Mouse (Mus musculus) testis, postnatal 14 days (tissue): ENCODE data around the gene Sox30.
"Not testable (repeated sequence)": the region's sequence is repeated elsewhere in the genome, so short reads cannot be mapped to it uniquely, and the experiment has no call there.

Experiments used
- DNase-seq: peaks from one replicate; pipeline ENCODE4 v3.0.0; 2021; ENCODE audit warnings: low spot score

The Sox30 gene

GRCm38 (mm10) chr11:46020246-46020645 is 40.1 kb downstream of the Sox30 start:
- no peak for DNase-seq

GRCm38 (mm10) chr11:46021850-46022249 is 41.7 kb downstream of the Sox30 start:
- no peak for DNase-seq

- no peak for DNase-seq
Measured at GRCm38 (mm10) chr11:46022983-46023382, 42.9 kb downstream of the Sox30 start.

- peak; percentile 42 for DNase-seq
Measured at GRCm38 (mm10) chr11:46025962-46026392, 45.9 kb downstream of the Sox30 start.

- no peak for DNase-seq
Measured at GRCm38 (mm10) chr11:46027952-46028814, 48.1 kb downstream of the Sox30 start.

GRCm38 (mm10) chr11:46029485-46029884 is 49.4 kb downstream of the Sox30 start:
- DNase-seq: no peak

GRCm38 (mm10) chr11:46030026-46030425 is 49.9 kb downstream of the Sox30 start:
- DNase-seq: no peak

- DNase-seq: no peak
Measured at GRCm38 (mm10) chr11:46031470-46031869, 51.4 kb downstream of the Sox30 start.

GRCm38 (mm10) chr11:46032956-46033355 is 52.8 kb downstream of the Sox30 start:
- no peak for DNase-seq

- DNase-seq: no peak
Measured at GRCm38 (mm10) chr11:46036374-46036773, 56.3 kb downstream of the Sox30 start.

GRCm38 (mm10) chr11:46038901-46039300 is 58.8 kb downstream of the Sox30 start:
- DNase-seq: no peak

- no peak for DNase-seq
Measured at GRCm38 (mm10) chr11:46039335-46039734, 59.2 kb downstream of the Sox30 start.

- no peak for DNase-seq
Measured at GRCm38 (mm10) chr11:46040841-46041556, 60.9 kb downstream of the Sox30 start.

GRCm38 (mm10) chr11:46041607-46042267 is 61.6 kb downstream of the Sox30 start:
- DNase-seq: no peak

- DNase-seq: no peak
Measured at GRCm38 (mm10) chr11:46044781-46045180, 64.7 kb downstream of the Sox30 start.

- no peak for DNase-seq
Measured at GRCm38 (mm10) chr11:46047264-46047663, 67.2 kb downstream of the Sox30 start.

- DNase-seq: not testable (repeated sequence)
Measured at GRCm38 (mm10) chr11:46052105-46052659, 72.1 kb downstream of the Sox30 start, which contains the start of gene Gm12166. Gene Gm12166 (minus strand): TSS chr11:46052321.

GRCm38 (mm10) chr11:46053457-46053856 is 73.3 kb downstream of the Sox30 start:
- not testable (repeated sequence) for DNase-seq

- DNase-seq: no peak
Measured at GRCm38 (mm10) chr11:46054311-46054710, 74.2 kb downstream of the Sox30 start.

- DNase-seq: no peak
Measured at GRCm38 (mm10) chr11:46054911-46055895, 75.1 kb downstream of the Sox30 start.
